Comparison of ENCODE assay signal across 15 mouse cellular contexts in genomic region chr12:3825714-3826080, GRCm38 (mm10). TPM values are rescaled to one million over a fixed set of nuclear protein-coding genes. Genes with fewer than 3 reads are reported as not detected.
DNase-seq lines count a peak whose midpoint lies in the region; ATAC-seq and TF ChIP-seq lines count a peak whose summit lies in the region.
"Had no signal": no experiment of that assay in that cellular context is flagged by ENCODE, and none has a peak within 500 bp of the region (broad histone marks: within the 10 kb centered on the region; RNA-seq: fewer than 3 reads in every experiment).

No protein-coding gene starts in this region.

- DNase-seq in heart, embryonic 10.5 days (ENCODE audit: low spot score) = no peak
- no peak for DNase-seq in heart, adult 11 months
- DNase-seq in liver = peak; percentile 37
- DNase-seq in liver, postnatal 0 days = no peak
- DNase-seq in forebrain, embryonic 14.5 days (ENCODE audit: low spot score) = no peak
- DNase-seq in thymus, postnatal 36 days = no peak
- DNase-seq: adrenal gland, postnatal 25 days; cerebellum, adult 18-20 months; heart, postnatal 36 days; left cerebral cortex, postnatal 4 days; midbrain, embryonic 14.5 days; thymus, postnatal 4 days had no signal

- H3K4me2 ChIP-seq in liver, postnatal 0 days (ENCODE audit: low read depth, low read length) = no peak overlapping the region
- H3K4me2 ChIP-seq in forebrain, embryonic 14.5 days (ENCODE audit: low read length) = no peak overlapping the region
- H3K4me2 ChIP-seq: embryonic facial prominence, embryonic 12.5 days had no signal

- H3K4me3 ChIP-seq in heart, embryonic 10.5 days = peak overlapping the region; percentile 31; the same call in 1 of the 2 replicates
- H3K4me3 ChIP-seq in liver, postnatal 0 days (ENCODE audit: low read depth, low read length) = no peak overlapping the region
- H3K4me3 ChIP-seq in olfactory bulb, adult 2 months (ENCODE audit: insufficient read depth, low read depth, low read length) = 0 out of 2 replicates have a peak overlapping the region, but pooled peaks have one; percentile 20
- H3K4me3 ChIP-seq in forebrain, embryonic 14.5 days (ENCODE audit: low read depth, low read length) = no peak overlapping the region
- H3K4me3 ChIP-seq: embryonic facial prominence, embryonic 12.5 days had no signal

- TF ChIP-seq POLR2A in olfactory bulb, adult 2 months (IDR thresholded peaks at IDR 0.05; ENCODE audit: insufficient read depth, low read depth, low read length) = no peak

- H3K36me3 ChIP-seq in heart, embryonic 10.5 days = no peaks in the 10 kb centered on the region; the same call in 1 of the 2 replicates
- no peaks in the 10 kb centered on the region for H3K36me3 ChIP-seq in liver, postnatal 0 days (replicated peaks; ENCODE audit: insufficient read depth, low read length)
- no peaks in the 10 kb centered on the region for H3K36me3 ChIP-seq in forebrain, embryonic 14.5 days (ENCODE audit: control insufficient read depth, insufficient read depth, low read length)

- TF ChIP-seq EP300 in liver, postnatal 0 days (IDR thresholded peaks at IDR 0.05; ENCODE audit: low read depth) = no peak

- H3K27ac ChIP-seq in heart, embryonic 10.5 days = no peak overlapping the region; the same call in 1 of the 2 replicates
- H3K27ac ChIP-seq in liver, postnatal 0 days (ENCODE audit: low read depth) = no peak overlapping the region
- peak overlapping the region; percentile 86 for H3K27ac ChIP-seq in olfactory bulb, adult 2 months (ENCODE audit: insufficient read depth, low read depth, low read length)
- no peak overlapping the region for H3K27ac ChIP-seq in forebrain, embryonic 14.5 days (ENCODE audit: low read depth, low read length)
- H3K27ac ChIP-seq: embryonic facial prominence, embryonic 12.5 days had no signal

- ATAC-seq in liver, postnatal 0 days = no peak
- ATAC-seq in erythroid progenitor cell, adult 5-6 weeks (replicated peaks; ENCODE audit: low FRiP score, poor library complexity, severe bottlenecking) = 0 out of 2 replicates have a peak, but pooled peaks have one; percentile 14
- ATAC-seq in forebrain, embryonic 14.5 days = no peak

- H3K9me3 ChIP-seq in heart, embryonic 10.5 days = no peaks in the 10 kb centered on the region
- H3K9me3 ChIP-seq in liver, postnatal 0 days (ENCODE audit: low read length) = no peaks in the 10 kb centered on the region
- H3K9me3 ChIP-seq in forebrain, embryonic 14.5 days (replicated peaks; ENCODE audit: control insufficient read depth, low read length) = no peaks in the 10 kb centered on the region
- H3K9me3 ChIP-seq: embryonic facial prominence, embryonic 12.5 days had no signal

- H3K27me3 ChIP-seq in heart, embryonic 10.5 days (ENCODE audit: insufficient read depth, poor library complexity, severe bottlenecking) = no peaks in the 10 kb centered on the region
- no peaks in the 10 kb centered on the region for H3K27me3 ChIP-seq in liver, postnatal 0 days (ENCODE audit: insufficient read depth, low read length)
- no peaks in the 10 kb centered on the region for H3K27me3 ChIP-seq in forebrain, embryonic 14.5 days (replicated peaks; ENCODE audit: control insufficient read depth, insufficient read depth, low read length)
- H3K27me3 ChIP-seq: embryonic facial prominence, embryonic 12.5 days had no signal

- 24% methylated on average over 12 of the region's 12 CpGs for WGBS in heart, embryonic 10.5 days
- WGBS in liver, postnatal 0 days (ENCODE audit: insufficient replicate concordance) = 59% methylated on average over 12 of the region's 12 CpGs
- 49% methylated on average over 12 of the region's 12 CpGs for WGBS in olfactory bulb, adult 2 months
- WGBS in forebrain, embryonic 14.5 days = 65% methylated on average over 12 of the region's 12 CpGs

- no peak overlapping the region for H3K9ac ChIP-seq in liver, postnatal 0 days (replicated peaks)
- H3K9ac ChIP-seq in forebrain, embryonic 14.5 days (ENCODE audit: low read length) = no peak overlapping the region
- H3K9ac ChIP-seq: embryonic facial prominence, embryonic 12.5 days had no signal

- no peak for TF ChIP-seq CTCF in liver, postnatal 0 days (IDR thresholded peaks at IDR 0.05; ENCODE audit: low read depth)
- no peak for TF ChIP-seq CTCF in olfactory bulb, adult 2 months (IDR thresholded peaks at IDR 0.05; ENCODE audit: insufficient read depth, low read depth, low read length)

- H3K4me1 ChIP-seq in heart, embryonic 10.5 days = peaks cover 59% of the 10 kb centered on the region
- 0 out of 2 replicates have a peak, but pooled peaks cover 4% of the 10 kb centered on the region for H3K4me1 ChIP-seq in liver, postnatal 0 days (ENCODE audit: insufficient read depth)
- peaks cover 51% of the 10 kb centered on the region for H3K4me1 ChIP-seq in olfactory bulb, adult 2 months (ENCODE audit: control insufficient read depth, insufficient read depth, low read length)
- peaks cover 10% of the 10 kb centered on the region; the same call in 1 of the 2 replicates for H3K4me1 ChIP-seq in forebrain, embryonic 14.5 days (ENCODE audit: control insufficient read depth, insufficient read depth, low read length)

RNA-seq across cellular contexts. Expression of gene Dnmt3a, which starts 19.9 kb away (rescaled TPM):
- polyA plus RNA-seq in heart, embryonic 10.5 days (2016; fragmentation: Nextera tagmentation; extraction: Ambion mirVana) = 148 and 154 TPM in 2 replicates
- 21.0 and 24.3 TPM in 2 replicates for polyA plus RNA-seq in liver, postnatal 0 days (2015; fragmentation: Nextera tagmentation; extraction: Ambion mirVana)
- total RNA-seq in erythroid progenitor cell, adult 5-6 weeks (2015; ENCODE audit: low replicate concordance) = 1.3 and 4.0 TPM in 2 replicates
- total RNA-seq in erythroid progenitor cell, adult 5-6 weeks (2017; ENCODE audit: low replicate concordance) = 0.83 and 3.7 TPM in 2 replicates
- not detected in 2 replicates for polyA plus RNA-seq in olfactory bulb, adult 2 months (2012; ENCODE audit: insufficient read depth, insufficient read length, low replicate concordance, missing spikeins)
- 28.0 and 32.0 TPM in 2 replicates for polyA plus RNA-seq in forebrain, embryonic 14.5 days (2014; fragmentation: Nextera tagmentation; extraction: Ambion mirVana)

Comparison
In these comparisons a context has a peak if more than half of its experiments do, and no peak if none do; other contexts are left out.
1. H3K4me3 ChIP-seq: peak in heart, embryonic 10.5 days (single experiment) and olfactory bulb, adult 2 months (single experiment); none in liver, postnatal 0 days (single experiment) and forebrain, embryonic 14.5 days (single experiment).